Mouse (Mus musculus): ENCODE data around the gene Traf7.

DNA sequence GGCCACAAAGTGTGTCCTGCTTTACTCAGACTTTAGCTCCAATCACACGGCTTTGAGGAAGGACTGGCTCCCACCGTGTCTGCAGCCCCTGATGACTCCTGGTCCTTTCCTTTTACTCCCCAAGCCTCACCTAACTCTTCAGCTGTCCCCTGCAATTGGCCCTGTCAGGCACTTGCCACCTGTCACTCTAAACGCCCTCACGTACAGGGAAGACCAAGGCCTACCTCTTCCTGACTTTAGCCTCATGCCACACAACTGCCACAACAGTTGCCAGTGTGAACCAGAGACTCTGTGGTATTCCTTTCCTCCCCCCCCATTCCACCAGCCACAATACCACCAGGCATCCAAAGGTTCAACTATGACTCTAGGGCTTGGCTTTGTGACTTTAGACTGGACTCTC is 7.3 kb downstream of the Traf7 start:
- no peak for TF ChIP-seq POLR2AphosphoS2 (IDR thresholded peaks at IDR 0.05; ENCODE audit: low read length)
- no peak for TF ChIP-seq MAFK (IDR thresholded peaks at IDR 0.05; ENCODE audit: borderline replicate concordance, low read depth, low read length)
- no peak for TF ChIP-seq EP300 (IDR thresholded peaks at IDR 0.05; ENCODE audit: low read depth in 1 of 2, low read length in 2 of 2)
- TF ChIP-seq RCOR1 (IDR thresholded peaks at IDR 0.05; ENCODE audit: low read depth, low read length) = no peak
